Mouse (Mus musculus): ENCODE measurements around the gene Gm13691. TPM values are rescaled to one million over a fixed set of nuclear protein-coding genes. Genes with fewer than 3 reads are reported as not detected.
"Not testable (repeated sequence)": the region's sequence is repeated elsewhere in the genome, so short reads cannot be mapped to it uniquely, and the experiment has no call there.

The Gm13691 gene
- polyA plus RNA-seq (2014; fragmentation: Nextera tagmentation; extraction: Ambion mirVana): not detected in 2 replicates

- H3K36me3 ChIP-seq (ENCODE audit: control insufficient read depth, insufficient read depth, low read length); ATAC-seq (ENCODE audit: low read depth); H3K9me3 ChIP-seq (ENCODE audit: control insufficient read depth, low read length); H3K4me3 ChIP-seq (ENCODE audit: low read depth, low read length); H3K9ac ChIP-seq (replicated peaks; ENCODE audit: low read depth, low read length); H3K27me3 ChIP-seq (ENCODE audit: control insufficient read depth, insufficient read depth, low read length); H3K4me2 ChIP-seq (ENCODE audit: low read depth, low read length); H3K27ac ChIP-seq (ENCODE audit: low read depth, low read length); H3K4me1 ChIP-seq (ENCODE audit: control insufficient read depth, insufficient read depth, low read length): not testable (repeated sequence)
- WGBS: no CpG with 5 or more reads among the region's 6 CpGs
These were observed at the start of gene Gm13691 for GRCm38 (mm10) chr2:83990253-83990652. Gm13691 (plus strand) TSS chr2:83990553.

GRCm38 (mm10) chr2:83940931-83941361 lies 49.4 kb upstream of the Gm13691 start, which contains the start of gene Zswim2:
Zswim2 (minus strand) TSS chr2:83941228.
- H3K27ac ChIP-seq (ENCODE audit: low read depth, low read length): peak within 1 kb of the TSS; percentile 44; the same call in 1 of the 2 replicates
- no peaks in the 10 kb centered on the region for H3K4me1 ChIP-seq (ENCODE audit: control insufficient read depth, insufficient read depth, low read length)
- H3K9ac ChIP-seq (replicated peaks; ENCODE audit: low read depth, low read length): no peak within 1 kb of the TSS
- WGBS: 1% methylated on average over 20 of the region's 20 CpGs
- no peaks in the 10 kb centered on the region for H3K9me3 ChIP-seq (ENCODE audit: control insufficient read depth, low read length)
- peak within 1 kb of the TSS; percentile 54 for H3K4me2 ChIP-seq (ENCODE audit: low read depth, low read length)
- H3K36me3 ChIP-seq (ENCODE audit: control insufficient read depth, insufficient read depth, low read length): no peaks in the 10 kb centered on the region
- peak; percentile 100 for ATAC-seq (ENCODE audit: low read depth)
- peak within 1 kb of the TSS; percentile 28 for H3K4me3 ChIP-seq (ENCODE audit: low read depth, low read length)
- no peaks in the 10 kb centered on the region for H3K27me3 ChIP-seq (ENCODE audit: control insufficient read depth, insufficient read depth, low read length)

DNA sequence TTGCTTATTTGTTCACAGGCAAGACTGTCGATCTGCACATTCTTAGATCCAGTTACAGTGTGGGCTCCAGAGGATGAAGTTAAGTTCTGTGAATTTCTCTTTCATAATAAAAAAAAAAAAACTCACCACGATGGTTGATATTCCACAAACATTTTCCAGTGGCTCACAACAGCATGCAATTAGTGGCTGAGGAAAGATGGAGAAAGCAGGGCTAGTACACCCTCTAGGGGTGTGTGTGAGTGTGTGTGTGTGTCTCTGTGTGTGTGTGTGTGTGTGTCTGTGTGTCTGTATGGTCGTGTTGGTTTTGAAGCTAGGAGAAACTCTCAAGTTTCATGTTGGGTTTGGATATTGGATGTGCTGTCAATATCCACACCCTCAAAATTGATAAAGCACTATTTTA lies 49.0 kb upstream of the Gm13691 start:
- Histone ChIP-seq H3K36me3 (ENCODE audit: control insufficient read depth, insufficient read depth, low read length) (no peaks in the 10 kb centered on the region), H3K4me2 (ENCODE audit: low read depth, low read length) (peak overlapping the region; percentile 54), H3K27me3 (ENCODE audit: control insufficient read depth, insufficient read depth, low read length) (no peaks in the 10 kb centered on the region), H3K9ac (replicated peaks; ENCODE audit: low read depth, low read length) (no peak overlapping the region), H3K27ac (ENCODE audit: low read depth, low read length) (no peak overlapping the region), H3K4me1 (ENCODE audit: control insufficient read depth, insufficient read depth, low read length) (no peaks in the 10 kb centered on the region), H3K4me3 (ENCODE audit: low read depth, low read length) (peak overlapping the region; percentile 28; the same call in 1 of the 2 replicates), H3K9me3 (ENCODE audit: control insufficient read depth, low read length) (no peaks in the 10 kb centered on the region)
- ATAC-seq (ENCODE audit: low read depth): peak; percentile 54
- 52% methylated on average over 3 of the region's 3 CpGs for WGBS

DNA sequence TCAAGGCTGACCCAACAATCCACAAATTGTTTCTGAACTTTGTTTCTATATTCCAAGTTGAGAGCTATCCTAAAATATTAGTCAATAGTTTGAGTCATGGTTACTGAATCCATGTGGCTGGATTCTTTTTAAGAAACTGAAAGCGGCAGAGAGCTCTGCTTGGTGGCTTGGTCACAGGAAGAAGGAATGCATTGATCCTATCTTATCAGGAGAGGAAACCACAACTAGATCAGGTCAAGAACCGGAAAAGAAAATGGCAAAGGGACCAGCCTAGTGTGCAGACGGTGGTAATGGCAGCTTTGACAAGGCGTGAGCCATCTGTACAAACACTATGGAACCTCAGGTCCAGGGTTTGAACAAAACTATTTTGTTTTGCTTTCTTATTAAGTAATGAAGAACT lies 48.6 kb upstream of the Gm13691 start:
- Histone ChIP-seq H3K4me3 (ENCODE audit: low read depth, low read length) (no peak overlapping the region), H3K27me3 (ENCODE audit: control insufficient read depth, insufficient read depth, low read length) (no peaks in the 10 kb centered on the region), H3K9me3 (ENCODE audit: control insufficient read depth, low read length) (no peaks in the 10 kb centered on the region), H3K27ac (ENCODE audit: low read depth, low read length) (no peak overlapping the region), H3K9ac (replicated peaks; ENCODE audit: low read depth, low read length) (no peak overlapping the region), H3K4me2 (ENCODE audit: low read depth, low read length) (no peak overlapping the region), H3K4me1 (ENCODE audit: control insufficient read depth, insufficient read depth, low read length) (no peaks in the 10 kb centered on the region), H3K36me3 (ENCODE audit: control insufficient read depth, insufficient read depth, low read length) (no peaks in the 10 kb centered on the region)
- ATAC-seq (ENCODE audit: low read depth): no peak
- 79% methylated on average over 4 of the region's 4 CpGs for WGBS

- H3K9me3 ChIP-seq (ENCODE audit: control insufficient read depth, low read length); H3K4me1 ChIP-seq (ENCODE audit: control insufficient read depth, insufficient read depth, low read length); H3K4me2 ChIP-seq (ENCODE audit: low read depth, low read length); H3K9ac ChIP-seq (replicated peaks; ENCODE audit: low read depth, low read length); H3K27me3 ChIP-seq (ENCODE audit: control insufficient read depth, insufficient read depth, low read length); H3K27ac ChIP-seq (ENCODE audit: low read depth, low read length); ATAC-seq (ENCODE audit: low read depth); H3K36me3 ChIP-seq (ENCODE audit: control insufficient read depth, insufficient read depth, low read length); H3K4me3 ChIP-seq (ENCODE audit: low read depth, low read length): not testable (repeated sequence)
- WGBS: no CpG with 5 or more reads among the region's 6 CpGs
These were observed 35.0 kb upstream of the Gm13691 start, which contains the start of gene Gm13698 for GRCm38 (mm10) chr2:83955393-83955792. Gm13698 (plus strand) TSS chr2:83955693.

GRCm38 (mm10) chr2:83961203-83961602 lies 29.1 kb upstream of the Gm13691 start, which contains the start of gene Gm13693:
Gm13693 (plus strand) TSS chr2:83961503.
- not testable (repeated sequence) for H3K36me3 ChIP-seq (ENCODE audit: control insufficient read depth, insufficient read depth, low read length); H3K27ac ChIP-seq (ENCODE audit: low read depth, low read length); H3K4me1 ChIP-seq (ENCODE audit: control insufficient read depth, insufficient read depth, low read length); H3K27me3 ChIP-seq (ENCODE audit: control insufficient read depth, insufficient read depth, low read length); H3K9me3 ChIP-seq (ENCODE audit: control insufficient read depth, low read length); H3K4me2 ChIP-seq (ENCODE audit: low read depth, low read length); H3K4me3 ChIP-seq (ENCODE audit: low read depth, low read length); H3K9ac ChIP-seq (replicated peaks; ENCODE audit: low read depth, low read length); ATAC-seq (ENCODE audit: low read depth)
- WGBS: no CpG with 5 or more reads among the region's 6 CpGs

- ATAC-seq (ENCODE audit: low read depth); H3K27ac ChIP-seq (ENCODE audit: low read depth, low read length); H3K4me1 ChIP-seq (ENCODE audit: control insufficient read depth, insufficient read depth, low read length); H3K4me2 ChIP-seq (ENCODE audit: low read depth, low read length); H3K4me3 ChIP-seq (ENCODE audit: low read depth, low read length); H3K36me3 ChIP-seq (ENCODE audit: control insufficient read depth, insufficient read depth, low read length); H3K9me3 ChIP-seq (ENCODE audit: control insufficient read depth, low read length); H3K9ac ChIP-seq (replicated peaks; ENCODE audit: low read depth, low read length); H3K27me3 ChIP-seq (ENCODE audit: control insufficient read depth, insufficient read depth, low read length): not testable (repeated sequence)
- WGBS: no CpG with 5 or more reads among the region's 6 CpGs
These were observed 23.3 kb upstream of the Gm13691 start, which contains the start of gene Gm13695 for GRCm38 (mm10) chr2:83967013-83967412. Gm13695 (plus strand) TSS chr2:83967313.

DNA sequence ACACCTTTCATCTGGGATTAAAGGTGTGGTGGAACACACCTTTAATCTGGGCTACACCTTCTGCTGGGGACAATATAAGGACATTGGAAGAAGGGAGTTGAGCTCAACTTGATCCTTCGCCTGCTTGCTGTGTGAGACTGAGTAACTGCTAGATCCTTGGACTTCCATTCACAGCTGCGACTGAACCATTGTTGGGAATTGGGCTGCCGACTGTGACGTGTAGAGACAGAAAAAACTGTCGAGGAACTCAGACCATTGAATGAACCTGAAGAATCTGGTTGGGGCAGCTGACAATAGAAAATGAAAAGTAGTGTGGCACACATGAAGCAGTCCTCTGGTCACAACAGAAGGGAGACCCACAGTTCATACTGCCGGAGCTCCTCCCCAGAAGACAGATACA lies 17.5 kb upstream of the Gm13691 start, which contains the start of gene Gm13696:
Gene Gm13696, plus strand, starts transcription at position 301 of the 400 bp plus-strand sequence.
- no CpG with 5 or more reads among the region's 6 CpGs for WGBS
- H3K27me3 ChIP-seq (ENCODE audit: control insufficient read depth, insufficient read depth, low read length); H3K9me3 ChIP-seq (ENCODE audit: control insufficient read depth, low read length); H3K36me3 ChIP-seq (ENCODE audit: control insufficient read depth, insufficient read depth, low read length); H3K4me3 ChIP-seq (ENCODE audit: low read depth, low read length); H3K4me1 ChIP-seq (ENCODE audit: control insufficient read depth, insufficient read depth, low read length); H3K9ac ChIP-seq (replicated peaks; ENCODE audit: low read depth, low read length); H3K27ac ChIP-seq (ENCODE audit: low read depth, low read length); ATAC-seq (ENCODE audit: low read depth); H3K4me2 ChIP-seq (ENCODE audit: low read depth, low read length): not testable (repeated sequence)

- no CpG with 5 or more reads among the region's 6 CpGs for WGBS
- not testable (repeated sequence) for ATAC-seq (ENCODE audit: low read depth); H3K36me3 ChIP-seq (ENCODE audit: control insufficient read depth, insufficient read depth, low read length)
These were observed 11.7 kb upstream of the Gm13691 start, which contains the start of gene Gm13694 for GRCm38 (mm10) chr2:83978633-83979032. Gm13694 (plus strand) TSS chr2:83978933.

More at GRCm38 (mm10) chr2:83978633-83979032, 11.7 kb upstream of the Gm13691 start, which contains the start of gene Gm13694:
- not testable (repeated sequence) for H3K4me1 ChIP-seq (ENCODE audit: control insufficient read depth, insufficient read depth, low read length); H3K4me2 ChIP-seq (ENCODE audit: low read depth, low read length); H3K4me3 ChIP-seq (ENCODE audit: low read depth, low read length); H3K27me3 ChIP-seq (ENCODE audit: control insufficient read depth, insufficient read depth, low read length); H3K9me3 ChIP-seq (ENCODE audit: control insufficient read depth, low read length); H3K27ac ChIP-seq (ENCODE audit: low read depth, low read length); H3K9ac ChIP-seq (replicated peaks; ENCODE audit: low read depth, low read length)

Data from neural tube, embryonic 14.5 days (tissue).